Mouse (Mus musculus): ENCODE results near the gene Treml2. TPM values are rescaled to one million over a fixed set of nuclear protein-coding genes. Genes with fewer than 3 reads are reported as not detected.

Gene Treml2
- polyA plus RNA-seq, 1 experiment from 2014 or later, result 0.24 TPM

DNA sequence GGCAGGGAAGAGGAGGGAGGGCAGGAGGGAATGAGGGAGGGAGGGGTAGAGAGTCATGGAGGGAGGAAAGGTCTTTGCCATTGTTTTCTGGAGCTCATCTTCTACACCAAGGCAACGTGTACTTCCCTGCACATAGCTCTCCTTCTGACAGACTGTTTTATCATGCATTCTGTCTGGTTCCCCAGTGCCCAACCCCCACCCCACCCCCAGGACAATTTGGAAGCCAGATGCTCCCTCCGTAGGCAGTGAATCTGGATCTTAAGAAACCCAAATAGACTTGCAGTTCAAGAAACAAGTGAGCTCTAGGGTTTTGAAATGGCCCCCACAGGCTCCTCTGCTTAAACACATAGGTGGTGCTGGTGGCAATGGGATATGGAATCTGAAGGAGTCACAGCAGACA is 58.6 kb downstream of the Treml2 start:
- WGBS, result 50% methylated on average over 2 of the region's 2 CpGs
- no peaks in the 10 kb centered on the region for H3K4me1 ChIP-seq (replicated peaks)
- ATAC-seq, result no peak
- H3K27me3 ChIP-seq (replicated peaks), result no peaks in the 10 kb centered on the region
- H3K9ac ChIP-seq, result no peak overlapping the region
- no peak overlapping the region for H3K4me3 ChIP-seq (replicated peaks)
- H3K27ac ChIP-seq, result no peak overlapping the region
- no peaks in the 10 kb centered on the region for H3K36me3 ChIP-seq
- H3K4me2 ChIP-seq (replicated peaks), result no peak overlapping the region
- H3K9me3 ChIP-seq, result no peaks in the 10 kb centered on the region

DNA sequence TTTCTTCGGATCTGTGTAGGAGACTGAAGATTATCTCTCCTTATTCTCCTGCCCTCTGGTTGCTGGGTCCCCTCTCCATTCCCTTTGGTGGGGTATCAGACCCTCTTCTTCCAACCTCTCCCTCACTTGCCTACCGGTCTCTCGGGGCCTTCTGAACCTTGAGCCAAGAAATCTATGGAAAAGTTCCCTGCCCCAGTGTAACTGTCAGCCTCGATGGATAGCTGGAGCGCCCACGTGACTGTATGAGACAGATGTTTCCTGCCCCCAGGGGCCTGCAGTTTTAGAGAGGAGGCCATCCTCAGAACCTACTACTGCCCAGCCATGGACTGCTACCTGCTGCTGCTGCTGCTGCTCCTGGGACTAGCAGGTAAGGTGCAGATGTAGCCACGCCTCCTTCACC is 60.3 kb downstream of the Treml2 start, which contains the start of gene Treml1:
Treml1 (plus strand) TSS at position 301 of the 400 bp plus-strand sequence.
- Histone ChIP-seq H3K4me2 (replicated peaks) (no peak within 1 kb of the TSS), H3K27me3 (replicated peaks) (no peaks in the 10 kb centered on the region), H3K27ac (no peak within 1 kb of the TSS), H3K9ac (no peak within 1 kb of the TSS), H3K36me3 (no peaks in the 10 kb centered on the region), H3K9me3 (no peaks in the 10 kb centered on the region), H3K4me1 (replicated peaks) (no peaks in the 10 kb centered on the region), H3K4me3 (replicated peaks) (no peak within 1 kb of the TSS)
- ATAC-seq, result no peak
- WGBS, result 77% methylated on average over 7 of the region's 7 CpGs

DNA sequence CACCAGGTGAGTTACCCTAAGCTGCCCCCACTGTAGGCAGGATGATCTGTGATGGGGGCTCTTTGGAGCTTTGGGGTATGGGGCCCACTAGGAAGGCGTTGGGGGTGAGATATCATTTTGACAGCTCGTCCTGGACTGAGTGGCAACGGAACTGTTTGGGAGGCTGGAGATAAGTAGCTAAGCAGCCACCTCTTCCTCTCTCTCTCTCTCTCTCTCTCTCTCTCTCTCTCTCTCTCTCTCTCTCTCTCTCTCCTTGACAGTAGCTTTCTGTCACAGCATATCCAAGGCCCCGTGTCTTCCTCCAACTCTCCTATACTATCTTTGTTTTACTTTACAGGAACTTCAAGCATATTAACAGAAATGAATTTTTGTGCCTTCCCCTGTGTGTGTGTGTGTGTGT is 61.2 kb downstream of the Treml2 start:
- H3K4me1 ChIP-seq (replicated peaks), result no peaks in the 10 kb centered on the region
- 73% methylated on average over 4 of the region's 4 CpGs for WGBS
- H3K9ac ChIP-seq, result no peak overlapping the region
- H3K27ac ChIP-seq, result no peak overlapping the region
- no peak overlapping the region for H3K4me2 ChIP-seq (replicated peaks)
- no peaks in the 10 kb centered on the region for H3K27me3 ChIP-seq (replicated peaks)
- H3K36me3 ChIP-seq, result no peaks in the 10 kb centered on the region
- no peak overlapping the region for H3K4me3 ChIP-seq (replicated peaks)
- ATAC-seq, result no peak
- no peaks in the 10 kb centered on the region for H3K9me3 ChIP-seq

Other genes starting within 250 kb of the Treml2 start
- gene 1700067P10Rik, start 210.2 kb upstream of the Treml2 start, polyA plus RNA-seq (2015; fragmentation: Nextera tagmentation; extraction: Ambion mirVana), result not detected in 2 replicates
- 0.04 and 0.11 TPM in 2 replicates for gene 9830107B12Rik, start 153.2 kb upstream of the Treml2 start, polyA plus RNA-seq (2015; fragmentation: Nextera tagmentation; extraction: Ambion mirVana)
- gene A530064D06Rik, start 132.2 kb upstream of the Treml2 start, polyA plus RNA-seq (2015; fragmentation: Nextera tagmentation; extraction: Ambion mirVana), result 0.11 TPM in 1 of 2 replicates, not detected in the other
- 0.24 and 0.37 TPM in 2 replicates for gene Trem1, start 66.7 kb upstream of the Treml2 start, polyA plus RNA-seq (2015; fragmentation: Nextera tagmentation; extraction: Ambion mirVana)
- gene Trem3, start 51.7 kb upstream of the Treml2 start, polyA plus RNA-seq (2015; fragmentation: Nextera tagmentation; extraction: Ambion mirVana), result 0.19 and 0.23 TPM in 2 replicates
- gene Treml4, start 35.2 kb upstream of the Treml2 start, polyA plus RNA-seq (2015; fragmentation: Nextera tagmentation; extraction: Ambion mirVana), result 2.4 and 3.3 TPM in 2 replicates
- gene B430306N03Rik, start 16.6 kb downstream of the Treml2 start, polyA plus RNA-seq (2015; fragmentation: Nextera tagmentation; extraction: Ambion mirVana), result 0.28 and 0.45 TPM in 2 replicates
- gene Trem2, start 46.9 kb downstream of the Treml2 start, polyA plus RNA-seq (2015; fragmentation: Nextera tagmentation; extraction: Ambion mirVana), result 4.2 and 4.7 TPM in 2 replicates
- gene Treml1, start 60.4 kb downstream of the Treml2 start, polyA plus RNA-seq (2015; fragmentation: Nextera tagmentation; extraction: Ambion mirVana), result 0.44 and 0.68 TPM in 2 replicates
- gene Nfya, start 110.4 kb downstream of the Treml2 start, polyA plus RNA-seq (2015; fragmentation: Nextera tagmentation; extraction: Ambion mirVana), result 11.2 and 12.5 TPM in 2 replicates
- gene Oard1, start 110.5 kb downstream of the Treml2 start, polyA plus RNA-seq (2015; fragmentation: Nextera tagmentation; extraction: Ambion mirVana), result 72.8 and 73.2 TPM in 2 replicates
- 3.8 and 4.1 TPM in 2 replicates for gene Apobec2, start 133.4 kb downstream of the Treml2 start, polyA plus RNA-seq (2015; fragmentation: Nextera tagmentation; extraction: Ambion mirVana)
- gene Tspo2, start 152.0 kb downstream of the Treml2 start, polyA plus RNA-seq (2015; fragmentation: Nextera tagmentation; extraction: Ambion mirVana), result 3.5 and 4.4 TPM in 2 replicates
- gene Unc5cl, start 155.4 kb downstream of the Treml2 start, polyA plus RNA-seq (2015; fragmentation: Nextera tagmentation; extraction: Ambion mirVana), result 36.3 and 38.9 TPM in 2 replicates